Mouse (Mus musculus): Measurements from ENCODE around the gene Prokr1. TPM values are rescaled to one million over a fixed set of nuclear protein-coding genes. Genes with fewer than 3 reads are reported as not detected.

Gene Prokr1
- polyA plus RNA-seq, 1 experiment from 2014 or later: 1.1 TPM

Other genes starting within 250 kb of the Prokr1 start
- not detected in 3 replicates for gene Gkn1, start 239.8 kb downstream of the Prokr1 start, polyA plus RNA-seq (2018)
- not detected in 3 replicates for gene Gkn2, start 217.4 kb downstream of the Prokr1 start, polyA plus RNA-seq (2018)
- gene Gkn3, start 201.8 kb downstream of the Prokr1 start, polyA plus RNA-seq (2018): not detected in 3 replicates
- gene Bmp10, start 161.7 kb downstream of the Prokr1 start, polyA plus RNA-seq (2018): not detected in 3 replicates
- gene Arhgap25, start 57.5 kb downstream of the Prokr1 start, polyA plus RNA-seq (2018): 57.1 to 128 TPM (median 92.0 TPM) in 3 replicates
- 3.7 to 8.1 TPM (median 7.2 TPM) in 3 replicates for gene Aplf, start 81.5 kb upstream of the Prokr1 start, polyA plus RNA-seq (2018)
- gene Efcc1, start 140.1 kb upstream of the Prokr1 start, polyA plus RNA-seq (2018): not detected in 3 replicates
- gene Gp9, start 187.3 kb upstream of the Prokr1 start, polyA plus RNA-seq (2018): 0.19 TPM in 1 of 3 replicates, not detected in the others
- 25.3 to 51.3 TPM (median 35.5 TPM) in 3 replicates for gene Rab43, start 221.4 kb upstream of the Prokr1 start, polyA plus RNA-seq (2018)
- 2.6 to 20.2 TPM (median 3.1 TPM) in 3 replicates for gene Gm45140, start 245.1 kb upstream of the Prokr1 start, polyA plus RNA-seq (2018)
- gene Isy1, start 248.1 kb upstream of the Prokr1 start, polyA plus RNA-seq (2018): 23.0 to 55.1 TPM (median 40.1 TPM) in 3 replicates

Measured in macrophage (primary cell).